Mouse (Mus musculus) leukemia stem cell, adult 10-12 weeks (primary cell): ENCODE data around the gene Mgrn1. TPM values are rescaled to one million over a fixed set of nuclear protein-coding genes. Genes with fewer than 3 reads are reported as not detected.

ENCODE experiments used
- polyA plus RNA-seq: library from polyadenylated mRNA; stranded (reverse); fragments of >175 nt; gene quantifications from 2 replicates; pipeline ENCODE4 v1.2.3, GENCODE M21; 2012; ENCODE audit warnings: low replicate concordance

Gene Mgrn1
- 16.4 and 27.2 TPM in 2 replicates for polyA plus RNA-seq

DNA sequence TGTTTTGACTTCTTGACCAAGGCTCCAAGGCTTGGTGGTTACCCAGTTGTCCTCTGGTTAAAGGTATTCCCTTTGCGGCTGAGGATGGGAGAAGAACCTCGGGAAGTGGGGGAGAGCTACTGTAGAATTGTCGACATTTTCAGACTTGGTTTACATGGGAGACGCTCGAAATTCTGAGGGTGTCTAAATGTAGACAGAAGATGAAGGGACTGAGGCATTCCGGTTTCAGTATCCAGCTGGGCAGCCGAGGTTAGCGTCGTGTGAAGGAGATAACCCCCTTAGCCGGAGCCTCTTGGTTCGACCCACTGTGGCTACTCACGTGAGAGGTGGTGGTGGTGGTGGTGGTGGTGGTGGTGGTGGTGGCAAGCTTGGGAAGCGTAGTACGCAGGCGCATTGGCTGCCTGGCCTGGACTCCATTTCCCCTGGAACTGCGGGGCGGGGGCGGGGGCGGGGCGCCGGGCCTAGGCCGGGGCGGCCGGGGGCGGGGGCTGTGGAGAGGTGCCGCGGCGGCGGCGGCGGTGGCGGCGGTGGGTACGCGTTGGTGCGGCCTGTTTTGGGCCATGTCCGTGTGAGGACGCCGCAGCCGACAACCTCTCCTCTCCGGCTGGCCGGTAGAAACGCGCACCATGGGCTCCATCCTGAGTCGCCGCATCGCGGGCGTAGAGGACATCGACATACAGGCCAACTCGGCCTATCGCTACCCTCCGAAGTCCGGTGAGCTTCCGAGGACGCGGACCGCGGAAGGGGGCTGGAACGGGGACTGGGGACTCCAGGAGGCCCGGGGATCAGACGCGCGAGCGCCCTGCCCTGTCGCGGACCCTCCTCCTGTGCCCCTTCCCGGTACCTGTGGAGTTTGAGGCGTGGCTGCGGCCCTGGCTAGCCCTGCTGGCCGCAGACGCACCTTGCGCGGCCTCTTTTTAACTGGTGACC lies at the start of gene Mgrn1:
Mgrn1 (plus strand) TSS at position 490 of the 930 bp plus-strand sequence.

GRCm38 (mm10) chr16:4880136-4880825 lies 5.8 kb upstream of the Mgrn1 start, which contains the start of gene Ubald1:
TSS of gene Ubald1 (minus strand) at chr16:4880315.

GRCm38 (mm10) chr16:4938461-4938860 lies 52.4 kb downstream of the Mgrn1 start, which contains the start of gene Nudt16l1:
TSS of gene Nudt16l1 (plus strand) at chr16:4938761.

DNA sequence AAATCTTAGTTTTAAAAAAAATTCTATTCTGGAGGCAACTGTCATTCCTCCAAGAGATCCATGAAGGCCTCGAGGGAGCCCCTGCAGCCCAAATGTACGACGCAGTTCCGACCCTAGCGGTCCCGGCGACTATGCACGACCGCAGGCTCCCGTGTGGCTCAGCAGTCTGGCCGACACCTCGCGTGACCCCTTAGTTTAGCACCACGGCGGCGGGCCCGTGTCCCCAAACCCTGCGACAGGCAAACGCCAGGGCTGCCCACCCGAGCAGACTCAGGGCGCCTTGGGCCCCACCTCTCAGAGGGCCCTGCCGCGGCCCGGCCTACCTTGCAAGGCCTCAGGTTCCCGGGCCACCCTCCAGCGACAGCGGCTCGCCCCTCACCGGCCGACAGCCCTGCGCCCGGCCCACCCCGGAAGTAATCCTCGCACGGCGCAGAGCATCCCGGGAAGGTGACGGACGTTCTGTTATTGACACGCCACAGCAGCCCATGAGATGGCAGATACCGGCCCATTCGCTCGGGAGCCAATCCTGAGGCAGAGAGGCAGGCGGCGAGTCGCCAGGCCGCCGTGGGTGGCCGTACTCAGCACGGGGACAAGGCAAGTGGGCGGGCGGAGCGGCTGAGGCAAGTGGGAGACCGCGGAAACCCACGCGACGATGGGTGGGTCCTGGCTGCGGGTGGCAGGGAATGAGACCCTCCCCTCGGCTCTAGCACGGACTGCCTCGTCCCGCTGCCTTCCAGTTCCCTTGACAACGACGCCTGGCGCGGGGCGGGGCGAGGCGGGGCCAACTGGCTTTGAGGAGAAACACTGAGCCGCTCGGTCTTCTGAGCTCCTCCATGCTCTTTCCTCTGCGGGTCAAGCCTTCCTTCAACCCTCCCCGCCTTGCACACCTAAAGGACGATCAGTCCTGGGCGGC lies 78.0 kb downstream of the Mgrn1 start, which contains the start of gene Anks3:
Anks3 (minus strand) TSS at position 409 of the 913 bp plus-strand sequence.

Other genes with a start within 250 kb of the Mgrn1 start
- 0.37 and 0.63 TPM in 2 replicates for gene Vasn, start 246.3 kb upstream of the Mgrn1 start, polyA plus RNA-seq
- 14.2 and 29.3 TPM in 2 replicates for gene Dnaja3, start 246.3 kb upstream of the Mgrn1 start, polyA plus RNA-seq
- gene Coro7, start 206.5 kb upstream of the Mgrn1 start, polyA plus RNA-seq = 117 and 151 TPM in 2 replicates
- 4.3 and 15.4 TPM in 2 replicates for gene Nmral1, start 166.9 kb upstream of the Mgrn1 start, polyA plus RNA-seq
- gene Hmox2, start 159.9 kb upstream of the Mgrn1 start, polyA plus RNA-seq = 4.1 and 6.7 TPM in 2 replicates
- 13.9 and 61.9 TPM in 2 replicates for gene Cdip1, start 96.0 kb upstream of the Mgrn1 start, polyA plus RNA-seq
- gene 4930562C15Rik, start 50.8 kb upstream of the Mgrn1 start, polyA plus RNA-seq = not detected in 2 replicates
- gene Ubald1, start 5.9 kb upstream of the Mgrn1 start, polyA plus RNA-seq = 144 and 197 TPM in 2 replicates
- 11.1 and 27.0 TPM in 2 replicates for gene Nudt16l1, start 52.5 kb downstream of the Mgrn1 start, polyA plus RNA-seq
- gene Anks3, start 78.0 kb downstream of the Mgrn1 start, polyA plus RNA-seq = 20.5 and 42.1 TPM in 2 replicates
- gene Sept12, start 111.6 kb downstream of the Mgrn1 start, polyA plus RNA-seq = not detected in 2 replicates
- not detected in 2 replicates for gene Smim22, start 121.0 kb downstream of the Mgrn1 start, polyA plus RNA-seq
- 25.5 and 29.2 TPM in 2 replicates for gene Rogdi, start 127.3 kb downstream of the Mgrn1 start, polyA plus RNA-seq
- 7.0 and 23.1 TPM in 2 replicates for gene Glyr1, start 163.6 kb downstream of the Mgrn1 start, polyA plus RNA-seq
- gene Ubn1, start 163.8 kb downstream of the Mgrn1 start, polyA plus RNA-seq = 13.9 and 28.7 TPM in 2 replicates
- 0.17 and 0.30 TPM in 2 replicates for gene Ppl, start 246.2 kb downstream of the Mgrn1 start, polyA plus RNA-seq